Comparison of ENCODE assay signal across 9 mouse cellular contexts in the genomic region with DNA sequence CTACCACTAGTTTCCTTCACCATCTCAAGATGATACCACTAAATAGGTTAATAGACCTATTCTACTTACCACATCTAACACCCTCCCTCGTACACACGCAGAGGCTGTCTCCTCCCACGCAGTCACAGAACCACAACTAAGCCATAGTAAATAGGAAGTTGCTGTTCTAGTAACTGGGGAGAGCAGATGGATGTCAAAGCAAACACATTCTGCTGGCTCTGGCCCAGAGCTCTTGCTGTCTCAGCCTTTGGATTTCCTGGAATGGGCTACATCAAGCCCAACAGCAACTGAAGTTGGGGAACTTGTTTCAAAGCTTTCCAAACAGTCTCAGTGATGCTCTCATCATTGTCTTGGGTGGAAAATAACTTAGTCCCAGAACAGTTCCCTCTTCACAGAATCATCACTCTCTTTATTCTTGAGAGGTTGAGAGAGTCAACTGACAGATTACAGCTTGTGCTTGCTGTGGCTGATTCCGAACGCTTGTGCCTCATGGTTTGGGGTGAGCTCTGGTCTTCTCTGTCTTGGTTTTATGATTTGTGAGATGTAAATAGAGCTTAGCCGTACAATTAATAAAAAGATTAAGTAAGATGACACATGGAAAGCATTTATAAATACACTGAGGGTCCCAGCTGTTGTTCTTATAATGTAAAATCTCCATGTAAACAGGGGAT.
A peak's percentile ranks its signal among the peaks of the same experiment; 100 is the strongest.
DNase-seq lines count a peak whose midpoint lies in the region; ATAC-seq and TF ChIP-seq lines count a peak whose summit lies in the region.
"Had no signal": no experiment of that assay in that cellular context is flagged by ENCODE, and none has a peak within 500 bp of the region (broad histone marks: within the 10 kb centered on the region; RNA-seq: fewer than 3 reads in every experiment).

No protein-coding gene starts in this region.

- ATAC-seq in kidney, embryonic 16.5 days (ENCODE audit: low FRiP score, low TSS enrichment) = no peak
- ATAC-seq in erythroid progenitor cell, adult 5-6 weeks (replicated peaks; ENCODE audit: low FRiP score, poor library complexity, severe bottlenecking) = no peak
- ATAC-seq in intestine, postnatal 0 days = no peak

- H3K9me3 ChIP-seq in kidney, embryonic 16.5 days (ENCODE audit: low read length) = no peaks in the 10 kb centered on the region
- H3K9me3 ChIP-seq in intestine, postnatal 0 days (ENCODE audit: control insufficient read depth) = no peaks in the 10 kb centered on the region
- H3K9me3 ChIP-seq: megakaryocyte, embryonic 14.5 days had no signal

- intact Hi-C loops in gastrocnemius, postnatal 14 days (cut with DNase I; ENCODE audit: low total_unique reads) = no loop called here

- TF ChIP-seq CTCF in bone marrow macrophage, adult 2 months (IDR thresholded peaks at IDR 0.05; ENCODE audit: low read depth, low read length) = no peak
- no peak for TF ChIP-seq CTCF in layer of hippocampus, adult 2 months (conservative IDR thresholded peaks at IDR 0.05)
- TF ChIP-seq CTCF in intestine, postnatal 0 days (IDR thresholded peaks at IDR 0.05; ENCODE audit: low read depth) = no peak

- TF ChIP-seq POLR2A in bone marrow macrophage, adult 2 months (IDR thresholded peaks at IDR 0.05; ENCODE audit: borderline replicate concordance, low read depth, low read length) = no peak

- DNase-seq in kidney, adult 18-20 months = peak; percentile 29
- peak; percentile 50 for DNase-seq in gastrocnemius, postnatal 14 days
- DNase-seq in layer of hippocampus, adult 2 months (ENCODE audit: low spot score in 2 of 2) = peak; percentile 65 to 75
- DNase-seq in right cerebral cortex, postnatal 4 days = peak; percentile 45

- no peaks in the 10 kb centered on the region for H3K4me1 ChIP-seq in kidney, embryonic 16.5 days (ENCODE audit: insufficient read depth, low read length)
- peaks cover 11% of the 10 kb centered on the region for H3K4me1 ChIP-seq in bone marrow macrophage, adult 2 months (ENCODE audit: control insufficient read depth, insufficient read depth, low read length)
- no peaks in the 10 kb centered on the region for H3K4me1 ChIP-seq in intestine, postnatal 0 days (replicated peaks; ENCODE audit: control insufficient read depth, insufficient read depth, low read length)

- H3K27ac ChIP-seq in kidney, embryonic 16.5 days (ENCODE audit: low read length) = no peak overlapping the region
- 0 out of 2 replicates have a peak overlapping the region, but pooled peaks have one; percentile 14 for H3K27ac ChIP-seq in bone marrow macrophage, adult 2 months (ENCODE audit: insufficient read depth, low read depth, low read length)
- no peak overlapping the region for H3K27ac ChIP-seq in layer of hippocampus, adult 2 months
- no peak overlapping the region for H3K27ac ChIP-seq in intestine, postnatal 0 days (ENCODE audit: low read depth, low read length)

- WGBS in kidney, embryonic 16.5 days = 53% methylated on average over 6 of the region's 6 CpGs
- WGBS in intestine, postnatal 0 days = 63% methylated on average over 6 of the region's 6 CpGs

- no peaks in the 10 kb centered on the region for H3K36me3 ChIP-seq in kidney, embryonic 16.5 days (ENCODE audit: insufficient read depth, low read length)
- H3K36me3 ChIP-seq in intestine, postnatal 0 days (ENCODE audit: control insufficient read depth, insufficient read depth) = no peaks in the 10 kb centered on the region

- H3K27me3 ChIP-seq in kidney, embryonic 16.5 days (ENCODE audit: insufficient read depth, low read length) = no peaks in the 10 kb centered on the region
- H3K27me3 ChIP-seq in intestine, postnatal 0 days (replicated peaks; ENCODE audit: control insufficient read depth, insufficient read depth, low read length) = no peaks in the 10 kb centered on the region

- no peak overlapping the region for H3K4me2 ChIP-seq in kidney, embryonic 16.5 days (replicated peaks; ENCODE audit: low read depth, low read length)
- H3K4me2 ChIP-seq in intestine, postnatal 0 days (replicated peaks; ENCODE audit: low read depth) = no peak overlapping the region

- no peak overlapping the region for H3K9ac ChIP-seq in kidney, embryonic 16.5 days (replicated peaks; ENCODE audit: low read length)
- H3K9ac ChIP-seq in intestine, postnatal 0 days (ENCODE audit: low read depth, low read length) = no peak overlapping the region

- no peak overlapping the region for H3K4me3 ChIP-seq in kidney, embryonic 16.5 days (ENCODE audit: low read length)
- H3K4me3 ChIP-seq in bone marrow macrophage, adult 2 months (ENCODE audit: insufficient read depth, low read length) = no peak overlapping the region
- H3K4me3 ChIP-seq in layer of hippocampus, adult 2 months = no peak overlapping the region
- H3K4me3 ChIP-seq in intestine, postnatal 0 days (ENCODE audit: low read depth, low read length) = no peak overlapping the region
- H3K4me3 ChIP-seq: megakaryocyte, embryonic 14.5 days had no signal
